Mouse (Mus musculus) heart, embryonic 10.5 days (tissue): ENCODE results near the gene Olfr430. TPM values are rescaled to one million over a fixed set of nuclear protein-coding genes. Genes with fewer than 3 reads are reported as not detected.

ENCODE experiments used
- DNase-seq: peaks from one replicate; pipeline ENCODE4 v3.0.0-alpha.2; 2017; ENCODE audit warnings: low spot score
- H3K27ac ChIP-seq: fragments of 300-500 bp; sonication (generic); 2 replicates; pipeline ENCODE4 v1.5.1; 2016; ENCODE audit warnings: mild to moderate bottlenecking
- H3K27me3 ChIP-seq: fragments of 300-500 bp; sonication (generic); 2 replicates; pipeline ENCODE4 v1.6.1; 2016; ENCODE audit warnings: mild to moderate bottlenecking; ENCODE audit not compliant: poor library complexity, insufficient read depth, severe bottlenecking
- H3K36me3 ChIP-seq: fragments of 300-500 bp; sonication (generic); 2 replicates; pipeline ENCODE4 v1.6.1; 2016; ENCODE audit warnings: mild to moderate bottlenecking, moderate library complexity
- H3K4me1 ChIP-seq: fragments of 300-500 bp; sonication (generic); 2 replicates; pipeline ENCODE4 v1.6.1; 2016; ENCODE audit warnings: mild to moderate bottlenecking
- H3K4me3 ChIP-seq: fragments of 300-500 bp; sonication (generic); 2 replicates; pipeline ENCODE4 v1.5.1; 2016; ENCODE audit warnings: mild to moderate bottlenecking, moderate library complexity
- H3K9me3 ChIP-seq: fragments of 300-500 bp; sonication (generic); 2 replicates; pipeline ENCODE4 v1.6.1; 2016; ENCODE audit warnings: mild to moderate bottlenecking, moderate library complexity
- WGBS: fragments of 180-500 bp; shearing (Covaris S2); methylation state at CpG from one replicate; pipeline ENCODE4 v1.1.7; 2016; 5-methylcytosine and 5-hydroxymethylcytosine counted together
- polyA plus RNA-seq: library from polyadenylated mRNA; unstranded; fragments of >200 nt; fragmentation: Nextera tagmentation; extraction: Ambion mirVana; gene quantifications from 2 replicates; pipeline ENCODE4 v1.2.1, GENCODE M21; 2016

Gene Olfr430
- polyA plus RNA-seq, 1 experiment from 2014 or later = not detected

- WGBS = 85% methylated on average over 3 of the region's 3 CpGs
- Histone ChIP-seq H3K4me1 (no peaks in the 10 kb centered on the region), H3K27ac (no peak overlapping the region), H3K27me3 (no peaks in the 10 kb centered on the region), H3K36me3 (no peaks in the 10 kb centered on the region), H3K4me3 (no peak overlapping the region), H3K9me3 (no peaks in the 10 kb centered on the region)
- DNase-seq = no peak
These were observed 13.4 kb upstream of the Olfr430 start for GRCm38 (mm10) chr1:174052981-174053380.

GRCm38 (mm10) chr1:174055248-174055647 lies 11.2 kb upstream of the Olfr430 start:
- H3K27ac ChIP-seq = no peak overlapping the region
- H3K4me3 ChIP-seq = no peak overlapping the region
- no peaks in the 10 kb centered on the region for H3K36me3 ChIP-seq
- no peak for DNase-seq
- H3K27me3 ChIP-seq = no peaks in the 10 kb centered on the region
- H3K9me3 ChIP-seq = no peaks in the 10 kb centered on the region
- WGBS = 76% methylated on average over 2 of the region's 2 CpGs
- H3K4me1 ChIP-seq = no peaks in the 10 kb centered on the region

- 85% methylated on average over 2 of the region's 2 CpGs for whole genome bisulfite sequencing
- Histone ChIP-seq H3K36me3 (no peaks in the 10 kb centered on the region), H3K4me3 (no peak within 1 kb of the TSS), H3K9me3 (no peaks in the 10 kb centered on the region), H3K27me3 (no peaks in the 10 kb centered on the region), H3K27ac (no peak within 1 kb of the TSS), H3K4me1 (no peaks in the 10 kb centered on the region)
- no peak for DNase-seq
These were observed 17.6 kb downstream of the Olfr430 start, which contains the start of gene Olfr429 for GRCm38 (mm10) chr1:174084031-174084430. Gene Olfr429, plus strand, starts transcription at chr1:174084331.

- Histone ChIP-seq H3K36me3 (no peaks in the 10 kb centered on the region), H3K4me1 (no peaks in the 10 kb centered on the region), H3K9me3 (no peaks in the 10 kb centered on the region), H3K27ac (no peak within 1 kb of the TSS), H3K4me3 (no peak within 1 kb of the TSS), H3K27me3 (no peaks in the 10 kb centered on the region)
- 85% methylated on average over 1 of the region's 1 CpGs for WGBS
- no peak for DNase-seq
These were observed 30.2 kb downstream of the Olfr430 start, which contains the start of gene Olfr427 for GRCm38 (mm10) chr1:174096591-174096990. Gene Olfr427, plus strand, starts transcription at chr1:174096891.

- H3K36me3 ChIP-seq = no peaks in the 10 kb centered on the region
- H3K9me3 ChIP-seq = no peaks in the 10 kb centered on the region
- no peaks in the 10 kb centered on the region for H3K27me3 ChIP-seq
- WGBS = 48% methylated on average over 2 of the region's 2 CpGs
- H3K4me1 ChIP-seq = no peaks in the 10 kb centered on the region
- no peak for DNase-seq
- H3K27ac ChIP-seq = no peak overlapping the region
- H3K4me3 ChIP-seq = no peak overlapping the region
These were observed 37.3 kb downstream of the Olfr430 start for GRCm38 (mm10) chr1:174103735-174104134.

GRCm38 (mm10) chr1:174121062-174121461 lies 54.7 kb downstream of the Olfr430 start, which contains the start of gene Olfr231:
Gene Olfr231, minus strand, starts transcription at chr1:174121162.
- no peaks in the 10 kb centered on the region for H3K9me3 ChIP-seq
- no peak for DNase-seq
- no peak within 1 kb of the TSS for H3K27ac ChIP-seq
- no peaks in the 10 kb centered on the region for H3K36me3 ChIP-seq
- H3K27me3 ChIP-seq = no peaks in the 10 kb centered on the region
- no peak within 1 kb of the TSS for H3K4me3 ChIP-seq
- 64% methylated on average over 2 of the region's 2 CpGs for WGBS
- no peaks in the 10 kb centered on the region for H3K4me1 ChIP-seq

Other genes starting within 250 kb of the Olfr430 start
- 1.1 and 2.7 TPM in 2 replicates for gene Ifi211, start 153.6 kb upstream of the Olfr430 start, polyA plus RNA-seq
- gene Mndal, start 124.1 kb upstream of the Olfr430 start, polyA plus RNA-seq = 0.77 and 4.1 TPM in 2 replicates
- gene Ifi203, start 123.9 kb upstream of the Olfr430 start, polyA plus RNA-seq = not detected in 2 replicates
- not detected in 2 replicates for gene Ifi202b, start 83.9 kb upstream of the Olfr430 start, polyA plus RNA-seq
- gene Ifi205, start 34.8 kb upstream of the Olfr430 start, polyA plus RNA-seq = 1.2 and 2.6 TPM in 2 replicates
- 0.13 TPM in 1 of 2 replicates, not detected in the other for gene Olfr433, start 25.9 kb upstream of the Olfr430 start, polyA plus RNA-seq
- gene Olfr432, start 17.4 kb upstream of the Olfr430 start, polyA plus RNA-seq = not detected in 2 replicates
- gene Olfr429, start 17.7 kb downstream of the Olfr430 start, polyA plus RNA-seq = not detected in 2 replicates
- gene Olfr427, start 30.3 kb downstream of the Olfr430 start, polyA plus RNA-seq = not detected in 2 replicates
- gene Olfr231, start 54.6 kb downstream of the Olfr430 start, polyA plus RNA-seq = not detected in 2 replicates
- not detected in 2 replicates for gene Olfr424, start 64.9 kb downstream of the Olfr430 start, polyA plus RNA-seq
- gene Olfr420, start 89.0 kb downstream of the Olfr430 start, polyA plus RNA-seq = 0.09 TPM in 1 of 2 replicates, not detected in the other
- 3.8 and 6.7 TPM in 2 replicates for gene Spta1, start 106.2 kb downstream of the Olfr430 start, polyA plus RNA-seq
- gene Olfr419, start 185.5 kb downstream of the Olfr430 start, polyA plus RNA-seq = not detected in 2 replicates